Mouse (Mus musculus) ES-Bruce4 (cell line): ENCODE measurements around the gene Serac1. TPM values are rescaled to one million over a fixed set of nuclear protein-coding genes. Genes with fewer than 3 reads are reported as not detected.
A peak's percentile ranks its signal among the peaks of the same experiment; 100 is the strongest.

ENCODE experiments used
- H3K27ac ChIP-seq: 2 replicates; pipeline ENCODE4 v1.5.1; 2012; ENCODE audit warnings: low read length, inconsistent platforms; ENCODE audit not compliant: insufficient read depth
- H3K27me3 ChIP-seq: 2 replicates; pipeline ENCODE4 v1.6.1; 2012; ENCODE audit warnings: mild to moderate bottlenecking, low read length, inconsistent platforms; ENCODE audit not compliant: control insufficient read depth, poor library complexity, insufficient read depth, severe bottlenecking
- H3K36me3 ChIP-seq: 2 replicates; pipeline ENCODE4 v1.6.1; 2012; ENCODE audit warnings: inconsistent platforms, mild to moderate bottlenecking, low read length, moderate library complexity; ENCODE audit not compliant: control insufficient read depth, poor library complexity, insufficient read depth, severe bottlenecking
- H3K4me1 ChIP-seq: one replicate; pipeline ENCODE4 v1.8.1; 2011; ENCODE audit warnings: low read length; ENCODE audit not compliant: control insufficient read depth, insufficient read depth
- H3K4me3 ChIP-seq: 2 replicates; pipeline ENCODE4 v1.5.1; 2011; ENCODE audit warnings: low read depth, mild to moderate bottlenecking, low read length
- H3K9ac ChIP-seq: 2 replicates; pipeline ENCODE4 v1.6.1; 2012; ENCODE audit warnings: low read depth, mild to moderate bottlenecking, inconsistent platforms; ENCODE audit not compliant: poor library complexity, severe bottlenecking
- H3K9me3 ChIP-seq: replicated peaks from 2 replicates; pipeline ENCODE4 v1.6.1; 2012; ENCODE audit warnings: mild to moderate bottlenecking, low read length, inconsistent platforms; ENCODE audit not compliant: control insufficient read depth, poor library complexity, insufficient read depth, severe bottlenecking
- CTCF ChIP-seq: IDR thresholded peaks from one replicate; pipeline ENCODE4 v1.8.1; 2011; ENCODE audit warnings: low read depth, low read length
- EP300 ChIP-seq: IDR thresholded peaks from 2 replicates; pipeline ENCODE4 v1.6.1; 2011; ENCODE audit warnings: low read depth, low read length; ENCODE audit not compliant: insufficient read depth
- POLR2A ChIP-seq: IDR thresholded peaks from one replicate; pipeline ENCODE4 v1.8.1; 2011; ENCODE audit warnings: low read length; ENCODE audit not compliant: insufficient read depth
- polyA plus RNA-seq: library from polyadenylated mRNA; stranded (reverse); fragments of >200 nt; gene quantifications from 2 replicates; pipeline ENCODE4 v1.2.4, GENCODE M21; 2011; ENCODE audit warnings: low read depth; ENCODE audit not compliant: missing spikeins, insufficient read depth, insufficient read length

Gene Serac1
- polyA plus RNA-seq, 1 experiment = 22.6 TPM

GRCm38 (mm10) chr17:6007101-6007780 lies 72.3 kb downstream of the Serac1 start:
- Histone ChIP-seq H3K36me3 (no peaks in the 10 kb centered on the region), H3K27ac (no peak overlapping the region), H3K9ac (no peak overlapping the region), H3K9me3 (no peaks in the 10 kb centered on the region), H3K27me3 (no peaks in the 10 kb centered on the region), H3K4me3 (no peak overlapping the region), H3K4me1 (no peaks in the 10 kb centered on the region)
- TF ChIP-seq EP300 (no peak), CTCF (no peak), POLR2A (no peak)

GRCm38 (mm10) chr17:6005638-6006471 lies 73.7 kb downstream of the Serac1 start:
- Histone ChIP-seq H3K4me3 (peak overlapping the region; percentile 24), H3K4me1 (no peaks in the 10 kb centered on the region), H3K9me3 (no peaks in the 10 kb centered on the region), H3K36me3 (no peaks in the 10 kb centered on the region), H3K27ac (no peak overlapping the region), H3K9ac (0 out of 2 replicates have a peak overlapping the region, but pooled peaks have one; percentile 5), H3K27me3 (no peaks in the 10 kb centered on the region)
- peak; percentile 39 for TF ChIP-seq CTCF
- no peak for TF ChIP-seq EP300

- Histone ChIP-seq H3K4me1 (no peaks in the 10 kb centered on the region), H3K27me3 (no peaks in the 10 kb centered on the region), H3K27ac (no peak overlapping the region), H3K4me3 (peak overlapping the region; percentile 24), H3K9ac (0 out of 2 replicates have a peak overlapping the region, but pooled peaks have one; percentile 5), H3K9me3 (no peaks in the 10 kb centered on the region), H3K36me3 (no peaks in the 10 kb centered on the region)
- no peak for TF ChIP-seq EP300
- TF ChIP-seq CTCF = no peak
- TF ChIP-seq POLR2A = peak; percentile 32
Measured at GRCm38 (mm10) chr17:6005246-6005637, 74.3 kb downstream of the Serac1 start.

- no peaks in the 10 kb centered on the region for H3K27me3 ChIP-seq
- TF ChIP-seq EP300 = no peak
- no peak for TF ChIP-seq CTCF
- no peak for TF ChIP-seq POLR2A
- no peak overlapping the region for H3K9ac ChIP-seq
- no peak overlapping the region for H3K27ac ChIP-seq
- no peaks in the 10 kb centered on the region for H3K4me1 ChIP-seq
- H3K36me3 ChIP-seq = no peaks in the 10 kb centered on the region
- H3K4me3 ChIP-seq = no peak overlapping the region
- no peaks in the 10 kb centered on the region for H3K9me3 ChIP-seq
Measured at GRCm38 (mm10) chr17:6003661-6004060, 75.9 kb downstream of the Serac1 start.

GRCm38 (mm10) chr17:6002563-6002962 lies 77.0 kb downstream of the Serac1 start:
- Histone ChIP-seq H3K36me3 (no peaks in the 10 kb centered on the region), H3K9me3 (no peaks in the 10 kb centered on the region), H3K4me1 (peaks cover 2% of the 10 kb centered on the region), H3K27ac (no peak overlapping the region), H3K4me3 (no peak overlapping the region), H3K9ac (no peak overlapping the region), H3K27me3 (no peaks in the 10 kb centered on the region)
- TF ChIP-seq CTCF = no peak
- no peak for TF ChIP-seq POLR2A
- TF ChIP-seq EP300 = no peak

GRCm38 (mm10) chr17:6001836-6002235 lies 77.7 kb downstream of the Serac1 start:
- no peak overlapping the region for H3K9ac ChIP-seq
- H3K4me3 ChIP-seq = no peak overlapping the region
- H3K4me1 ChIP-seq = peaks cover 2% of the 10 kb centered on the region
- TF ChIP-seq CTCF = no peak
- no peak for TF ChIP-seq POLR2A
- TF ChIP-seq EP300 = no peak
- no peak overlapping the region for H3K27ac ChIP-seq
- H3K9me3 ChIP-seq = no peaks in the 10 kb centered on the region
- no peaks in the 10 kb centered on the region for H3K27me3 ChIP-seq
- H3K36me3 ChIP-seq = no peaks in the 10 kb centered on the region
